Mouse (Mus musculus) kidney, adult 18-20 months (tissue): Measurements from ENCODE around the gene Lhpp.

Experiments used
- DNase-seq: peaks from one replicate; pipeline ENCODE4 v3.0.0; 2021

Lhpp gene

GRCm38 (mm10) chr7:132682901-132683300 is 72.5 kb downstream of the Lhpp start:
- no peak for DNase-seq

DNA sequence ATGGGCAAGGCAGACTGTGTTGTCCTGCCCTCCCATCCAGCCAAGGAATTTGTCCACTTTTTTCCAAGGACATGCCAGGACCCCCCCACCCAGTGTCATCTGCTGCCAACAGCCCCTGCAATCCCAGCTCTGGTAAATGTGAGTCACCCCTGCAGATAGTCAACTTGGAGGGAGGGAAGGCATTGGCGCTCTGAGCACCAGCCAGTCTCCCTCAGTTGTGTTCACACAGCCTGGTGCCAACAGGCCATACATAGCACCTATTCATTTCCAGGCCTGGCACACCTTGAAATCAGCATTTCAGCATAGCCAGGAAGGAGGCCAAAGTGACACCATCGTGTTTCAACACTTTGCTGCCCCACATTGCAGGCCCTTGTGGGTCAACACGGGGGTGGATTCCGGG is 73.5 kb downstream of the Lhpp start:
- DNase-seq, result no peak

DNA sequence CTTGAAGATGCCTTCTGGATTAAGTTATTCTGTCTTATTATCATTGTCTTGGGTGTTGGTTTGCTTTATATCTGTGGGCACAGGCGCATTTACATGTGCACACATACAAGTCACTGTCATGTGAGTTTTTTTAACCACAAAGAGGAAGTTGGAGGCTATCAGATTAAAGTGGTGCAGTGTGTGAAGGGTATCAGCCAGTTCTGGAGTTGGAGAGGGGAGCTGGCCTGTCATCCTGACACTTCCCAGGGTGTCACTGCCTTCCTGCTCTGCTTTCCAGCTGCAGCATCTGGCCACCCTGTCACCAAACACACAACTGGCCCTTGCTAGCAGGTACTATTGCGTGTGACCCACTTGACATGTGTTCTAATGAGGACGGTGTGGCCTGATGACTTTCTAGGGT is 76.1 kb downstream of the Lhpp start:
- no peak for DNase-seq

DNA sequence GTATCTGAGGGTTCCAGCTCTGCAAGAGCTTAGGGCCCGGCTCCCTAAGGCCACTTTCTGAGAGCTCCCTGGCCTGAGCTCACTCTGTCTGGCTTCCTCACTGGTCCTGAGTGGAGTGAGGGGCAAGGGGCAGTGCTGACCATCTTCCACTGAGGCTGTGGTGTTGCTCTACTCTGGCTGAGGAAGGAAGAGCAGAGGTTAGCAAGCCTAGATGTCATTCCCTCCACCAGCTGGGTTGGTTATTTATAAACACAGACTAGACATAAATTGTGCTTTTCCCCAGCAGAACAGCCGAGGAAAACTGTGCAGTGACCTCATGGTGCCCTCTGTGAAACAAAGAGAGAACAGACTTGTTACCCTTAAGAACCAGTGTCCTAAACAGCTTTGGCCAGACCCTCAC is 77.5 kb downstream of the Lhpp start:
- no peak for DNase-seq

DNA sequence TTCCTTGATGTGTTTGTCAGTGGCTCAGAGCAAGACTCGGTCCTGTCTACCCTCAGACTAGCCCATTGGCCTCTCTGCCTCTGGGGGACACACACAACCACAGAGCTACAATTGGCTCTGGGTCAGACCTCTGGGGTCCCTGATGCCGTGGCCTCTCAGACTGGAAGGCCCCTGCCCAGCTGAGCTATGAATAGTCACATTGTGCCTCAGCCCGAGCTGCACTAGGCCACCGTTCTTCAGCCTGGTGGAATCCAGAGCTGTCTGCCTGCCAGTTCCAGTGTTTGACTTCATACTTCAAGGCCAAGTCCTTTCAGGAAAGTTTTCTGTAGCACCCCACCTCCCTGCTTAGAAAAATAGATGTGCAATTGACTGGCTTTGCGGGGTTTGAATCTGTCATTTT is 78.3 kb downstream of the Lhpp start:
- no peak for DNase-seq

- DNase-seq, result no peak
These were observed 79.3 kb downstream of the Lhpp start for GRCm38 (mm10) chr7:132689722-132690121.

DNA sequence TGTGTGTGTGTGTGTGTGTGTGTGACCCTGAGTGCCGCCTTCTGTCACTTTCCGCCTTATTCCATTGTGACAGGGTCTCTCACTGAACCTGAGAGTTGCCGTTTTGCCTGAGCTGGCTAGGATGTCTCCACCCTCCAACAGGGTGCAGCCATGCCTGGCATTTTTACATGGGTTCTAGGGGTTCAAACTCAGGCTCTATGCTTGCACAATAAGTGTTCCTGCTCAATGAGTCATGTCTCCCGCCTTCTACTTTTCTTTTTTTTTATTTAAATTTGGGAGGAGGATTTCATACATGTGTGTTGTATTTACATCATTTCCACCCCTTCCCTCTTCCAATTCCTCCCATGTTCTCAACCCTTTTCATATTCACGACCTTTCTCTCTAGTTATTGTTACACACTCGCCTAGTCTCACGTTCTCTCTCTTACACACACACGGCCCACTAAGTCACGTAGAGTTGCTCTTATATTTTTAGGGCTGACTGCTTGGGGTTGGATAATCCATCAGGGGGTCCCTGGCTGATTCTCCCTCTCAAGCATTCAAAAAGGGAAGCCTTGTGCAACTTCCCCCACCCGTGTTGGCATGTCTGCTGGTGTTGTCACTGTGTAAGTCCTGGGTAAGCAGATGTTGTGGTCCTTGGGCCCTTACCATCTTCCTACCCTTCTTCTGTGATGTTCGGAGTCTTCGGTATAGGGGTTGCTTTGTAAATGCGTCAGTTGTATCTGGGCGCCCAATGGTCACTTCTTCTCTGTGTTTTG is 80.5 kb downstream of the Lhpp start:
- DNase-seq, result no peak

- DNase-seq, result peak; percentile 70
These were observed 82.3 kb downstream of the Lhpp start for GRCm38 (mm10) chr7:132692719-132693118.

- peak; percentile 59 for DNase-seq
These were observed 83.1 kb downstream of the Lhpp start for GRCm38 (mm10) chr7:132693561-132693960.

DNA sequence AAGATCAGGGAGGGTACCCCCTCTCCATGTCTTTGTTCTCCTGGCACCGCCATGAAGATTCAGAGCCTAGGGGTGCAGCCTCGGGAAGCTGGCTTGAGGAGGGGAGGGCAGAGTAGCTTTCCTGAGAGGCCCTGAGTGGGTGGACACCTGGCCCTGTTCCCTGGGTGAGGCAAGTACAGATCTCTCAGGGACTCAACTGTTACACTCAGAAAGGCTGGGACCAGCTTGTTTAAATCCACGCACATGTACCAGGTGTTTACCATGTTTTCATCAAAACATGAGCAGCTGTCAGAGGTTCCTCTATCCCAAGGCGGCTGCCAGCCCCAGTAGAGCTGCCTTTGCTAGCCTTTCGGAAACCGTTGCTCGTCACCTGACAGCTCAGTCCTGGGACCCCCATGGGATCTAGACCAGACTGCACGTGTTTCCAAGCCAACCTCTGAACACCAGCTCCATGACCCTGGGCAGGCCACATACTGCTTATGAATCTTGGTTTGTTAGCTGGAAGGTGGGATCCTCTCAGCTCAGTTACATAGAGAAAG is 86.9 kb downstream of the Lhpp start:
- no peak for DNase-seq

GRCm38 (mm10) chr7:132698737-132699136 is 88.3 kb downstream of the Lhpp start:
- no peak for DNase-seq

- no peak for DNase-seq
These were observed 88.7 kb downstream of the Lhpp start for GRCm38 (mm10) chr7:132699165-132699564.

DNA sequence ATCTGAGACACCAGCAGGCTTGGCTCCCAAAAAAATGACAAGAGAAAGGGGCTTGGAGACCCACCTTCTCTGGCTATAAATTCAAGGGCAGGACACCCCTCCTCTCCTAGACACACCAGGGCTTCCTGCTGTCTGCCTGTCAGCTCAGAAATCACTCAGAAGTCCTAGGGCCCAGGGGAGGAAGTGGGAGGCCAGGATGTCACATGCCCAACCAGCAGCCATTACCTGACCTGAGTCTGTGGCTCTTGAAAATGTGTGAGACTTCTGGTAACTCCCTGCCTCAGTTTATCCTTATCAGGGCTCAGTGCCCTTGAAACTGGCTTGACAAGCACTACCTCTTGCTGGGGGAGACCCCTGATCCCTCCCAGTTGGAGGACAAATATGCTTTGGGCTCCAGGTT is 89.2 kb downstream of the Lhpp start:
- DNase-seq, result no peak

DNA sequence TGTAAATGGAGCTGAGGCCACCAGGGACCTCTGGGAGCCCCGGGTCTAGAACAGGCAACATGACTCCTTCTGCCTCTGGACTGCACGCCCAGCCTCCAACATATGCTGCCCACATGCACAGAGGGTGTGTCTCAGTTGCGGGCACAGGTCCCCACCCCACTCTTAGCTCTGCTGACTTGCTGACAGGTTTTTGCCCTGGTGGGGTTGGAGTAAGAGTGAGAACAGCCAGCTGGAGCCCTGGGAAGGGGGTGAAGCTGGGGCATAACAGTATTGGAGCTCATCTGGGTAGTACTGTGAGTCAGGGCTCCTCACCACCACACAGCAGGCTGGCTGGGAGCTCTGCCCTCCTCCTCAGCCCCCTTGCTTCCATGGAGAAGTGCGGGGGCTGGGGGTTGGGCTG is 89.7 kb downstream of the Lhpp start:
- no peak for DNase-seq

DNA sequence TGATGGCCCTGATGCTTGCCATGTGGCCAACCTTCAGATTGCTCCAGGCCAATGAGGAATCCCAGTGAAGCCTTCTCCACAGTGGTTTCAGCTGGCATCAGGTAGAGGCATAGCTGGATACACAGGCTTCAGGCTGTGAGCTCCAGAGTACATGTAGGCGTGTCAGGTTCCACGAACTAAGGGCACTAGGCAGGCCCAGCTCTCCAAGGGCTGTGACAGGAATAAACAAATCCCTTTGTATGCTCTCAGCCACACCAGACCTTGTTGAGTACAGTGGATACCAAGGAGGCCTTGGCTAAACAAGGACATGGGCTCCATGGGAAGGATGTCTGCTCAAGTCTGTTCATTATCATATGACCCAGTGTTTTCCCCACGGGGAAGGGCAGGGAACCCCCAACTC is 91.0 kb downstream of the Lhpp start:
- no peak for DNase-seq

GRCm38 (mm10) chr7:132702024-132702423 is 91.6 kb downstream of the Lhpp start:
- no peak for DNase-seq

DNA sequence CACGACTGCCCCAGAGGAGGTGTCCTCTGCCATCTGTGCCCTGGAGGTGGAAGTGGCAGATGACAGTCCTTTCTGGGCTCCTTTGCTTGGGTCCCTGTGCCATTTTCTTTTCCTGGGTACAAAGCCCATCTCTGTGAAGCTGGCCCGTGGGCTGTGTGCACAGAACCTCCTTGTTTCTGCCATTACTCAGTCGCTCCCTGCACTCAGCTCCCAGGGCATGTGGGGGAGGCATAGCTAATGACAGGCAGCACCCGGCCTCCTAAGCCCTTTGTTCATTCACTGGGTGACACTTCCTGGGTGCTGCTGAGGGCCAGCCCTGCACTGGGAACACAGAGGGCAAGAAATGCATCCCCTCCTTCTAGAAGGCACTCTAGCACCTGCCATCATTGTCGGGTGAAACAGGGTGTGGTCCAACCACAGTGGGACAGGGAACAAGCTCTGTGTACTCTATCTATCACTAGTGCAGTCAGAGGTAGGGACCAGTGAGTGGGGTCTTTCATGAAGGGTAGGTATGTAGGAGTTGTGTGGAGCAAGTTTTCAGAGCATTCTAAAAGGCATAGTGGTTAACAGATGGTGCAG is 92.1 kb downstream of the Lhpp start:
- DNase-seq, result no peak

DNA sequence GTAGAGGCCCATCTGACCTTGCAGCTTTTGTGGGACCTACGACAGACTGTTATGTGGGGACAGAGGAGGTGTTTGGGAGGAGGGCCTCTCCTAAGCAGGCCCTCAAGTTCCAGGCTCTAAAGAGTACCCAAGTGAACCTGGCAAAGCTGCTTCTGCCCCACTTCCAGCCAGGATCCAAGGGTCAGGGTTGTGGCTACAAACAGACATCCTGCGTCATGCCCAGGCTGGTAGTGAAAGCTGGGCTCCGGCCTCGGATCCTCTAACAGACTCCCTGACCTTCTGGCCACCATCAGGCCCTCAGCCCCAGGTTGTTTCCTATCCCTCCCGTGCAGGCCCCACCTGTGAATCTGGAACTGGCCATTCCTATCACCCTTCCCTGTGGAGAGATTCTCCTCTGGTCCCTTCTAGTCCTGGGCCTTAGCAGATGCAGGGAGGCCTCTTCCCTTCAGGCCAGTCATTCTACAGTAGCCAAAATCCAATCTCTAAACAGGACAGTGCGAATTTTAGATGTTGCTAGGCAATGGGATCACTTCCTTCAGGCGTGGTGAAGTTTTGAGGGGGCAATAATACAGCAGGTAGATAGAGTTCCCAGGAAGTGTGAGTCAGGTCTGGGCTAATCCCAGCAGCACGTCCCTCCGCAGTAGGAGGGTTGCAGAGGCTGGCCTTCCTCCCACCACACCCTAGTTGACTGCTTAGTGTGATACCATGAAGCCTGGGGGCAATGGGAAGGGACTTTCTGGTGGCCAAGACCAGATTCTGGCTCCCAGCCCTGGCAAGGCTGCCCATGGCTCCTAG is 93.3 kb downstream of the Lhpp start:
- no peak for DNase-seq

DNA sequence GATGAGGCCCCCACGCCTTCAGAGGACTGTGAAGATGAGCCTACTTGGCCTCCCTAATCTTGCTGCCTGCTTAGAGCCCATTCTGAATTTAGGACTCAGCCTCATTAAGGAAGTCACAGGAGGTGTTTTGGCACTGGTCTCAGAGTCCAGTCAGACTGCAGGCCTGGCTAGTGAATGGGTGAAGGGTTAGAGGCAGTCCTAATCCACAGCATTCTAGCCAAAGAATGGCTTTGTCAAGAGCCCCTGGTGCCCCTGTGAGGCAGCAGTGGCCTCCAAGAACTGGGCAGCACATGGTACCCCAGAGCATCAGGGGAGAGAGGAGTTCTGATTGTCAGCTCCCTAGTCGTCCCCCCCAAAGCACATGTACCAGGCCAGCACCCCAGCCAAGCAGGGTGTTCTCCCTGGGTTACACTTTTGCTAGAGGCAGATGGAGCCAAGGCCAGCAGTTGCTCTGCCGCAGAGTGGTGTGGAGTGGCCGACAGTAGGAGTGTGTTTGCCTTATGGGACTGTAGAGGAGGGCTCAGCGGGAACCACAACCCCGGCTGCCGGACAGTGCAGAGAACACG is 94.0 kb downstream of the Lhpp start:
- no peak for DNase-seq

GRCm38 (mm10) chr7:132705130-132705529 is 94.7 kb downstream of the Lhpp start:
- no peak for DNase-seq

DNA sequence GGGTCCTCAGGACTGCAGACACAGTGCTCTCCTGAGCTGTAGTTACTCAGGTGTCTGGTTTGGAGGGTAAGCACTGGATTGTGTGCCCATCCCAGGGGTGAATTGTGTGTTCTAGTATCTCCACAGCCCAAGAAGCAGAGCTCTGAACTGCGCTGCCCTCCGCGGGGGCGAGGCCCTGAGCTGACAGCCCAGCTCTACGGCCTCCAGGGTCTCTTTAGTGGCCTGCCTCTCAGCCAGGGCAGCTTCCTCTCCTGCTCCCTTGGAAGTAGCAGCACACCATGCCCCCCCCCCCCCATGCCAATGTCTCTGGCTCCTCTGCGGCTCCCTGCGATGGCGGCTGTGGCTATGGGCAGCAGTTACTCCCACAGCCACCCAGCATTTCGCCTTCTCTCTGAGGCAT is 101.1 kb downstream of the Lhpp start:
- DNase-seq, result no peak

DNA sequence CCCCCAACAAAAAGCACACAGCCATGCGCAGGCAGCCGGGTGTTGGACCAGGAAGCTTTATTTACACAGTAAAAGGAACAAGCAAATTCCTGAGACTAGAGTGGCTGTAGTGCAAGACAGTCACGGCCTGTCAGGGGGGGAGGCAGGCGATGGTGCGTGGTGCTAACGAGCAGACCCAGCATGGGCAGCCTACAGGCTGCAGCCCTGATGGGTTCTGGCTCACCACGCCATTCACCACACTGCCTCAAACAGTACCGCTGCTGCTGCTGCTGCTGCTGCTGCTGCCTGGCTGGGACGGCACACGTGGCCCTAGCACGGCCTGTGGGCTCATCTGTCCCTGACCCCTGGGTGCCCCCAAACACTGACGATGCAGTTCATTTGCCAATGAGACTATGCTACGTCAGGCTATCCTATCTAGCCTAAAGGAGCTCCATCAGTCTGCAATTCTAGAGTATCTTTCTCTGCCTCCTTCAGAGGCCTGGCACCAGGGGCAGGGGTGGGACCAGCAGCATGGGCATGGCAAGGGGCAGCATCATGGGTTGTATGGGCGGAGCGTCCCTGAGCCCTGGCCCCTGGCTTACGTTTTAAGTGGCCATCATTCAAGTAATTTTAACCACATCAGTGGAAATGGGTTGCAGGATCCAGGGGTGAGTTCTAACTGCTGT is 101.7 kb downstream of the Lhpp start:
- DNase-seq, result no peak

DNA sequence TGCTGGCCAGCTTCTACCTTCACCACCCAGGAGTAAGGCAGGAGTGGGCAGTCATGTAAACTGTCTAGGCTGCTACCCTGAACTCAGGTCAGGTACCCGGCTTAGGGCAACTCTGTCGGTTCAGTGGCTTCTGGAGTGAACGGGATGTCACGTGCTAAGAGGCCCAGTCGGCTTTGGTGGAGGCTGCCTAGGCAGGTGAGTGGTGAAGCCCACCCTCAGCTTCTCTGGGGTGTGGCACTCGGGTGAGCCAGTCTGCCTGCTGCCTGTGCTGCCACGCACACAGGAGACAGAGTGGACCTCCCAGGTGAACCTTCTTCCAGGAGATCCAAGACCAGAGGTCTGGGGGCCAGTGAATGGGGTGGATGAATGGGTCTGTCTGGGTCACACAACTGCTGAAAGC is 102.5 kb downstream of the Lhpp start:
- no peak for DNase-seq
